Mouse (Mus musculus): ENCODE data around the gene Ripor2. TPM values are rescaled to one million over a fixed set of nuclear protein-coding genes. Genes with fewer than 3 reads are reported as not detected.

Ripor2 gene
- 1.4 and 1.5 TPM in 2 replicates for polyA plus RNA-seq (2012; rRNA removed)

DNA sequence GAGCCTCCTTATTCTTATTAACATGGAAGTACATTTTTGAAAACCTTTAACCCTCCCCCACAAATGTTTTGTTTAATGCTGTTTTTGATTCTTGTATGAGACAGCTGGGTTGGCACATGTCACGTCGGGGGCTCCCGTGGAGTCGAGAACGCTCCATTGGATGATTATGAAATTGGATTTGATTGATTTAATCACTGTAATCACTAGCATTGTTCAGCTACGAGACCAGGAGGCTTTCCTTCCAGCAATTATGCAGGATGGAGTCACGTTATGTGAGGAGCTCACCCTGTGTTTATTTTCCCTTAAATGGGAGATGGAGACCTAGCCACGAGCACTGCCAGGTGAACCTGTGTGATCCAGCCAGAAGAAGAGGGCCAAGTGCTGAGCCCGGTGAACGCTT is at the start of gene Ripor2:
TSS of gene Ripor2 (plus strand) at position 357 of the 400 bp plus-strand sequence.
- DNase-seq (ENCODE audit: low spot score) = no peak

DNA sequence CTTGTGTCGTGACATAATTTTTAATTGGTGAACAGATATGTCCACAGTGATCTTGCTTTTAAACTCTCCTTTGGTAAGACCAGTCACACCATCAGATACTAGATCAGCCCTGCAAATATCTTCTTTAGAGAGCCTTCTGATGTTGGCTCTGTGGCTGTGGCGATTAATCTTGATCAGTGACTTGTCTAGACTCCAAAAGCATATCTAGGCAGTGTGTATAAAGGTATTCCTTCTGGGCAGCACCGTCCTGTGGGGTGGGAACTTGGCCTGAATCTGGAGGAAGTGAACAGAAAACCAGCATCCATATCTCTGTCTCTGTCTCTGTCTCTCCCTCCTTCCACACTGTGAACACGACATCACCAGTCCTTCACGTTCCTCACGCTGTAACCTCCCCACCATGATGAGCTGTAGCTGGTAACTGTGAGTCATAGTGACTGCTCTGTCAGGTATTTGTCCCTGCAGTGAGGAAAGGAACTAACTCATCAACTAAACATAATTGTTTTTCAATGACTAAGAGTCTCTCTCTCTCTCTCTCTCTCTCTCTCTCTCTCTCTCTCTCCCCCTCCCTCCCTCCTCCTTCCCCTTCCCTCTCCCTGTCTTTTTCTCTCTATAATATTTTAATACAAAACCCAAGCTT is 45.3 kb upstream of the Ripor2 start:
- no peak for DNase-seq (ENCODE audit: low spot score)

- no peak for DNase-seq (ENCODE audit: low spot score)
Measured at GRCm38 (mm10) chr13:24538012-24538411, 44.0 kb upstream of the Ripor2 start.

GRCm38 (mm10) chr13:24538941-24539340 is 43.0 kb upstream of the Ripor2 start:
- DNase-seq (ENCODE audit: low spot score) = no peak

- no peak for DNase-seq (ENCODE audit: low spot score)
Measured at GRCm38 (mm10) chr13:24545677-24546076, 36.3 kb upstream of the Ripor2 start.

DNA sequence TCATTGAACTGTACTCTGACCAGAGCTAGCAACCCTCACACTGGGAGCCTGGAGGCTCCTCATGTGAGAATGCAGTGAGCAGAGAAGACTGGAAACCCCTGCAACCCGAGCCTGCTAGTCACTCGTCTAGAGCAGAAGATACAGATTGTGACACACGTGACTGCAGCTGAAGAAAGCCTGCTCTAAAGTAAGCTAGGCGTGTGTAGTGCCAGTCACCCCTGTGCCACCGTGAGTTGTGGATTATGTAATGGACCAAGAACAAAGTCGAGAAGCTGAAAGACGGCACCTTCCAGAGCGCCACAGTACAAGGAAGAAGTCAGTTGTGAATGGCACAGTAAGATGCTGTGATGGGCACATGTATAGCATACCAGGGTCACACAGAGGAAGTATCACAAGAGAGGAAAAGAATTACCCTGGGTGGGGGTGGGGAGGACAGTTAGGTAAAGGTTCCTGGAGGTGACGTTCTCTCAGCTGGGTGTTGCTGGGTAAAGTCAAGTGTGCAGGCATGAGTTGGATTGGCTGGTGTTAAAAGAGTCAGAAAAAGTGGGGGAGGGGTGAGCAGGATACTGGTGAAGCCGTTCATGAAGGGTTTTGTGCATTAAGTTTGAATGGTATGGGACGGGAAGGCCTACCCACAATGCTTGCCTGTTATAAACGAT is 35.1 kb upstream of the Ripor2 start:
- DNase-seq (ENCODE audit: low spot score) = no peak

DNA sequence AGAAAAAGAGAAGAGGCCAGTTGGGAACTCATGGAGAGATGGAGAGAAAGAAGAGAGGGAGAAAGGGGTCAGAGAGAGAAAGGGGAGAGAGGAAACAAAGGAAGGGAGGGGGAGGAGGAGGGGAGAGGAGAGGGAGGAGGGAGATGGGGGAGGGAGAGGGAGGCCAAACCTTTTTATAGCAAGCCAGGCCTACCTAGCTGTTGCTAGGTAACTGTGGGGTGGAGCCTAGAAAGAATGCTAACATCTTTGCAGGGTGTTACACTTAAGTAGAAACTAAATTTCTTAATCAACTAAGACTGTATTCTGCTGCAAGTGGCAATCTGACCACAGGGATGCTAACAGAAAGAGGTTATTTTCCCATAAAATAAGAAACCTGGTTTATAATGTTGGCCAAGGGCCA is 33.1 kb upstream of the Ripor2 start:
- DNase-seq (ENCODE audit: low spot score) = no peak

- no peak for DNase-seq (ENCODE audit: low spot score)
Measured at GRCm38 (mm10) chr13:24551100-24551931, 30.7 kb upstream of the Ripor2 start.

- DNase-seq (ENCODE audit: low spot score) = no peak
Measured at GRCm38 (mm10) chr13:24552039-24552438, 29.9 kb upstream of the Ripor2 start.

- no peak for DNase-seq (ENCODE audit: low spot score)
Measured at GRCm38 (mm10) chr13:24561391-24561790, 20.6 kb upstream of the Ripor2 start.

- no peak for DNase-seq (ENCODE audit: low spot score)
Measured at GRCm38 (mm10) chr13:24564706-24565105, 17.3 kb upstream of the Ripor2 start.

GRCm38 (mm10) chr13:24565230-24565949 is 16.6 kb upstream of the Ripor2 start:
- DNase-seq (ENCODE audit: low spot score) = no peak

DNA sequence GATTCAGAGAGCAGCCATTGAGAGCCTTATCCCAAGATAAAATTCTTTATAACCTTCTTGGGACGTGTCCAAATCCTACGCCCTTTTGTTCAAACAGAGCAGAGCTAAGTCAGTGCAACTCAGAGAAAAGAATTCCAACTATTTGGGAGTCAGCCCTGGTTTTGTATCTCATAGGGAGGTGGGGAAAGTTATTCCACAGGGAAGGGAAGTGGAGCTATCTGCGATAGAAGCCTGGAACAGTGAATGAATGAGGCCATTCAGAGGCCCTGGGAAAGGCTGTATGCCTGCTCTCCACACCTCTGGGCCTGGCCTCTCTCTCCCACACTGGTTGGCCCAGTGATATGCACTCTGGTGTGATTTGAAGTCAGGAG is 16.1 kb upstream of the Ripor2 start:
- DNase-seq (ENCODE audit: low spot score) = no peak

DNA sequence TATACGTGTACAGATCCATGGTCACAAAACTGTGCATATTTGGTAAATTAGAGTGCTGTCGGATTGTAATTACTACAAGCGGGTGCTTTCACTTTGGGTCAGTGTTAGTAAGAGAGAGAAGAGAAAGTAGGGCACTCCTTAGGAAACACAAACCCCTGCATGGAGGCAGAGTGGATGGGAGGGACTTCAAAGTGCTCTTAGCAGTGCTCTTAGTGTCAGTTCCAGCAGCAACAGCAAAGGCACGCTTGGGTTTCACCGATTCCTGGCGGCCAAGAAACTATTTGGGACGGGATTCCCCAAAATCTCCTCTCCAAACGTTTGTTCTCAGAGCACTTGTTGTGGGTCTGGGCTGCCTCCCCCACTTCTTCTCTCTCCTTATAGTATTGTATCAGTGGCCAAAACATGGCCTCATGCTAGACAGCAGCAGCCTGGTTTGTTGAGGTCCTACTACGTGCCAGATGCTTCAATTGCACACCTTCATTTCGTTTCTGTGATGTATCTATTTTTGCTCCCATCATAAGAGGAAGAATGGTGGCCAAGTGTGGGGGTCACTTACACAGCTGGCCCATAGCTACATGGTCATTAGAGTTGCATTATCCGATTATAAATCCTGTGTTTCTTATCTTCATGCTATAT is 14.7 kb upstream of the Ripor2 start:
- no peak for DNase-seq (ENCODE audit: low spot score)

DNA sequence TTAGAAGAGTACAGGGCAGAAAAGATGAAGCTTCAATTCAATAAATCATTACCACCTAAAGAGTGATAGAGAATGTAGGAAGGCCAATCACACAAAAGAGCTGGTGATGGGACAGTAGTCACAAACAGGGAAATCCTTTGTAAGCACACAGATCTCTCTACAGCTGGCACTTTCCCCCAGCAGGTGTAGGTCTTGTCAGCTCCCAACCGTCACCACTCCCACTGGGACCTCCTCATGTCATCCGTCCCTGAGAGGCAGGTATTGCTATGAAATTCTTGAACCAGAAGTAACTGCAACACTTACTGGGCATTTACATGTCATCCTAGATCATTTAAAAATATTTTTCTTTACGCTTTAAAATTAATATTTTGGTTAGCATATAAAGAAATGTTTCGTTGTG is 12.9 kb upstream of the Ripor2 start:
- no peak for DNase-seq (ENCODE audit: low spot score)

GRCm38 (mm10) chr13:24570716-24571115 is 11.3 kb upstream of the Ripor2 start:
- DNase-seq (ENCODE audit: low spot score) = no peak

- no peak for DNase-seq (ENCODE audit: low spot score)
Measured at GRCm38 (mm10) chr13:24571906-24572305, 10.1 kb upstream of the Ripor2 start.

DNA sequence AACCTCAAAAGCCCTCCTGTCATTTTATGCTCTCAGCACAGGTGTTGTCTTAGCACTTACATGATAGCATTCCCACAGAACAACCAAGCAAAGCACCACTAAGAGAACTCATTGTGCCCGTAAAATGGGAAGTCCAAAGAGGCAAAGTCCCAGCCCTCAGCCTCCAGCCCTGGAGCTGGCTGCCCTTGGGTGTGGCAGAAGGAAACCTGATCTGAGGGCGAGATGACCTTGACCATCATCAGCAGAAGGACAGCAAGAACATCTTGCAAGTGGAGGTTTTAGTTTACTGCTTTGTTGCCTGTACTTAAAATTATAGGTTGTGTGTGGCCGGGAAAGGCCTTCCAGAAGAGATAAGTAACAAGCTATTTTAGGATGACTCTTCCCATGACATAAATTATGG is 6.9 kb upstream of the Ripor2 start:
- DNase-seq (ENCODE audit: low spot score) = no peak

GRCm38 (mm10) chr13:24576338-24577119 is 5.5 kb upstream of the Ripor2 start:
- DNase-seq (ENCODE audit: low spot score) = no peak

GRCm38 (mm10) chr13:24578317-24578716 is 3.7 kb upstream of the Ripor2 start:
- no peak for DNase-seq (ENCODE audit: low spot score)

- DNase-seq (ENCODE audit: low spot score) = no peak
Measured at GRCm38 (mm10) chr13:24580759-24581158, 1.2 kb upstream of the Ripor2 start.
